Mouse (Mus musculus): ENCODE results near the gene Asic2.

Asic2 gene

DNA sequence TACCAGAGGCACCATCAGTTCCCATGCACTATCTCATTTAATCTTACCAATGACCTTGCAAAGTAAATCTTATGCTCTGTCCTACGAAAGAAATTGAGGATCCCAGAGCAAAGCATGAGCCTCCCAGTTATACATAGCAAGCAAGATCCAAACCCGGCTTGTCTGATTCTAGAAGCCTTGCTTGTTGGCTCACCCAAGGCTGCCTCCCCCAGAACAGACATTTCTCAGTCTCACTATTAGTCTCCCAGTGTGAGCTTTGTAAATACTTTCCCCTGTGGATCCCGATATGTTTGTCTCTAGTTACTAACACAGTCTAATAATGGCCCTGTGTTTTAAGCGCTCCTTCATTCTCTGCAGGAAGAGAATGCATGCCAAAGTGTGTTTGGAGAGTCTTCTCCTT lies 446.4 kb downstream of the Asic2 start:
- DNase-seq (ENCODE audit: low spot score in 2 of 2): no peak

DNA sequence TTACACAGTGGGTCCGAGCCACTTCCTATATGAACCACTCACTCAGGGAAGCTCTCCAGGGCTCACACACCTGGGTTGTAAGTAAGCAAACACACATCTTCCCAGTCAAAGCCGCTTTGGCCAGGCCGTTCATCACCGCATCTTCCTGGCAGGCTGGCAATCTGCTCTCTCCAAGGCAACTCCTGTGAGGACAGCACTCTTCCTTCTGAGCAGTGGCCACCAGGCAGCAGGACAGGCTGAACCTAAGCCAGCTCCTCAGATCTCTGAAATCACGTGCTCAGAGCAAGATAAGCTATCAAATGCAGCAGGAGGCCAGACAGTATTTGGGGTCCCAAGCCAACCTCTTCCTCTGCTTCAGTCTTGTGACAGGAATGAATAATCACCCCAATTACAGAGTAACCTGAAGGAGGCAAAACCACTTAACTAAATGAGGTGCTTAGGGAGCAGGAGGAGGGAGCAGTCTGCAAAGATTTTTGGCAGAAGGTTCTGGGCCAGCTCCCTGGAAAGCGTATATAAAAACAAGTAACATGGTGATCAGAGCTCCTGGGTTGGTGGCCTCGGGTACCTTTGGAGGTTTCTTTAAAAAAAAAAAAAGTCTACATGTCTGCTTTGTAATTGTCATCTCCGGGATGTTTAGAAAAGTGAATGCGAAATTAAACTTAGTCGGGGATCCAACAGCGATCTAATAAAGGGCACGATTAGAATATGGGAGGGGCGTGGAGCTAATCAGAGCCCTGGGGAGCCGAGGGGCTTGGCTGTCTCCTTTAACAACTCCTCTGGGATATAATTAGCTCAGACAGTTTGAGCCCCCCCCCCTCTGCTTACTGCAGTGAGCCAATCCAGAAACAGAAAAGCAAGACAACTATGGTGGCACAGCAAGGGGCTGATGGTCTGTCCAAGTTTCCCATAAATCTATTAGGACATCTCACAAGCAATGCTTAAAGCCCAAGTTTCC lies 450.0 kb downstream of the Asic2 start:
- DNase-seq (ENCODE audit: low spot score in 2 of 2): no peak

DNA sequence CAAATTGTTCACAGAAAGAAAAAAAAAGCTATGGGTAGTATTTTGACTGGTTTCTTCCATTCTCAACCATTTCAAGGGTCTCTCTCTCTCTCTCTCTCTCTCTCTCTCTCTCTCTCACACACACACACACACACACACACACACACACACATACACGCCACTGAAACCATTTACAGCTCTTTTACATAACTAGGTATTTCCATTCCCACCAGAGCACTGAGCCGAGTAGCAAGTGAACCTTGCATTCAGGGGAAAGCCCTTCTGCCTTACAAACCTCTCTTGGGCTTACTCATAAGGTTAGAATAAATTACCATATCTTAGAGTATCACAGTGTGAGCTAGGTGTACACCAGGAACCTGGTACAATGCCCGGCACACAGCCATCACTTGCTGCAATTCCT lies 452.5 kb downstream of the Asic2 start:
- DNase-seq (ENCODE audit: low spot score in 2 of 2): no peak

DNA sequence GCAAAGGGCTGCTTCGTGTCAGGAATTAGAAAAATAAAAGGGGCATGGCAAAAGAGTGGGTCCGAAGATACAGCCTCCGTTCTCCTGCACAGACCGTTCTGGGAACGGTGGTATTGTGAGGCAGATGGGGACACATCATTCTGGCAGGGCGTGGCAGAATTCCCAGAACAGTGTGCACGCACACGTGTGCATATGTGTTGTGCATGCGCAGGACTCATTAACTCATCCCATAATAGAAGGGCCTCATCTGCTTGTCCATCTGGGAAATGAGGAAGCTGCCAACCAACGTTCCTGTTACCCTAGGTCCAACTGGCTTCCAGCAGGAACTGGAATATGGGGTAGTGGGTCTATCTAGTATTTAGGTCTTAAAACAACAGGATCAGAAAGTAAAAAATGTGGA lies 455.8 kb downstream of the Asic2 start:
- peak; percentile 49 to 64 for DNase-seq (ENCODE audit: low spot score in 2 of 2)

DNA sequence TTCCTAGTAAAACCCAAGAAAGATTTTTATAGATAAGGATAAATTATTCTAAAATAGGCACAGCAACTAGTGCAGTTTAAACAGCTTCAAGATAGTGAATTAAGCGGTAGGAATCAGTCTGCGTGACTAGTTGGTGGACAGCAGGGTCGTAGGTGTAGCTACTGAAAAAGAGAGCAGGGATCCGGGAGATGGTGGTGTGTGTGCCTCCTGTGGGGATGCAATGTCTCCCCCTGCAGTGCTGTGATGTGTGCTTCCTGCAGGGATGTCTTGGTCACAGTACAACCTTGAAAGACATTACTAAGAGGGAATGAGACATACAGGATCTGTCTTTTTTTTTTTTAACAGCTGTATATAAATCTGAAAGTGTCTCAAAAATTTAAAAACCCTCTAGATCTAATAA lies 456.9 kb downstream of the Asic2 start:
- no peak for DNase-seq (ENCODE audit: low spot score in 2 of 2)

DNA sequence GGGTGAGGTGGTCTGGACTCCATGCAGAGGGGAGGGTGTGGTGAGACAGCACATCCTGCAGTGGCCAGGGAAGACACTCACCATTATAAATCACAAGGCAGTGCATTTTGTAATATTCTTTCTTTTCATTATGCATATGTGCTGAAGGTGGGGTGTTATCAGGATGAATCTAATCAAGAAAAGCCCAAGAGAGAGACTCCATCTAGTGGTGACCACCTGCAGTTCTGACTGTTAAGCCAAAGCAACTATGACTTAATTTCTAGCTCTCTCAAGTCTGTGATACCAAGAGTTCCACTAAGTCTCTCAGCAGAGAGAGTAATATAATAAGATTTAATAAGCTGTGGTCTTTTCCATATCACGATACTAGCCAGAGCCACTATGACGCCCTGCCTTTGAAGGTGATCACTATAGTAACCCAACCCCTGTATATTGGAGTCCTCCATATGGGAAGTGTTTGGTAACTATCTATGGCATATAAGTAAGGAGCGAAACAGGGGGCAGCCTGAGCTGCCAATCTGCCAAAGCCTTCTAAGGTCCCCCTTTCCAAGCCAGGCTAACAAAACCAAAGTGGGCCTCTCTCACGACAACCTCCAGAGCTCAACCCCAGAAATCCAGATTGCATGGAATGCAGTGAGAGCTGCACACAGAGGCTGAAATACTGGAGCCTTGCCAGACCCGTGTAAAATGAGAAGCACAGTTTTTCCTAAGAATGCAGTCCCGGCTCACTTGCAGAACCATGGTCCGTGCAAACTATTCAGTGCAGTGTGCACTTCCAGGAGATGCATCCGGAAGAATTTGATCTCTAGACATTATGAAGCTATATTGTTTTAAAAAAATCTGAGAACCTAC lies 459.6 kb downstream of the Asic2 start:
- DNase-seq (ENCODE audit: low spot score in 2 of 2): no peak

DNA sequence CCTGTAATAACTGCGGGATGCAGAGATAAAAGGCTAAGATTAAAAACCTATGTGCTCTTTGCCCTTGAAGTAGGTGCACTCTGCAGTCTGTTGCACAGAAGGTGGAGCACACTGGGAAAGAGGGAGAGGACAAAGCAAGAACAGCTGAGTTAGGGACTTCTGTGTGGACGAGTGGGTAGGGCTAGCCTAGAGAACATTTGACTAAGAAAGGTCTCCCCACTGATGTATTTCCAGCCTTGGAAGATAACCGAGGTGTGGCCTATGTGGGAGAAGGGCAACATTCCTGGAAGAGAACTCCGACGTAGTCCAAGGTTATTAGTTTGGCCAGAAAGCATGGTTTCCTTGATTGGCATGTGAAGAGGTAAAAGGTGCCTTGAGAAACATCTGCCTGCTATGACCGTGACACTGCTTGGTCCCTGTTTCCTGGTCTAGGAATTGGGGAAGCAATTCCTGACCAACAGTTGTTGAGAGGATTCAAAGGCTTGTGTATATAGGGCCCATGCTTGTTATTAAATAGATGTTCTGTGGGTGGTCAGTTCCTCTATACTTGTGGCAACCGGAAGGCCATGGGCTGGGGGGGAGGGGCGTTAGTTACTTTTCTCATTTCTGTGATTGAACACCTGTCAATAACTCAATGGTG lies 463.3 kb downstream of the Asic2 start:
- DNase-seq (ENCODE audit: low spot score in 2 of 2): no peak

DNA sequence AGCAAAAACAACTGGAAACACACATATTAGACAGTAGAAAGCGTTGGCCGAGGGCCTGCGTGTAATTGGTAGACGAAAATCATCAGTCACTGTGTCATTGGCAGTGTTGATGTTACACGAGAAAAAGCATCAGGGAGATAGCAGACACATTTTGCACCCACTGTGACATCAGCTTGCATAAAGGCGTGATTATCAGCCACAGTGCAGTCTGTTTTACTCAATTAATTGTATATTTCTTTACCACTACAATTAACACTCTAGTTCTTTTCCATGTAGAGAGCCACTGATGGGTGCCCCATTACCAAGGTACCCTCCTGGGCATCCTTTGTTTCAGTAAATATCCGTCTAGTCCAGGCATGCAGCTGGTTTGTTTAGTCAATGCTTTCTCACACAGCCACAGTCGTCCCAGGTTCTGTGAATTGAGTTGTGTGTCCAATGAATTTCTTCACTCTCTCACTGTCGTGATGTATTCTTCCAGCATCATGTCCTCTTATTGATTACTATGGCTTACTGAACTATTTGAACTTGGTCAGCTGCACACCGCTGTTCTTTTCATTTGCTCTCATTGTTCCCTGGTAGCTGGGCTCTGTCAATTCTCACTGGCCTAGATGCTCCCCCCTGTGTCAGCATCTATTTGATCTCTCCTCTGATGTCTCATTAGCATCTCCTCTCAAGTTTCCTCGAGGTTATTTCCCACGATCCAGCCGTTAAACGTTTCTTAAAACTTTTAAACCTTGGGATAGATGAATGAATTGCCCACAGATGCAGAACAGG lies 466.6 kb downstream of the Asic2 start:
- DNase-seq (ENCODE audit: low spot score in 2 of 2): no peak

DNA sequence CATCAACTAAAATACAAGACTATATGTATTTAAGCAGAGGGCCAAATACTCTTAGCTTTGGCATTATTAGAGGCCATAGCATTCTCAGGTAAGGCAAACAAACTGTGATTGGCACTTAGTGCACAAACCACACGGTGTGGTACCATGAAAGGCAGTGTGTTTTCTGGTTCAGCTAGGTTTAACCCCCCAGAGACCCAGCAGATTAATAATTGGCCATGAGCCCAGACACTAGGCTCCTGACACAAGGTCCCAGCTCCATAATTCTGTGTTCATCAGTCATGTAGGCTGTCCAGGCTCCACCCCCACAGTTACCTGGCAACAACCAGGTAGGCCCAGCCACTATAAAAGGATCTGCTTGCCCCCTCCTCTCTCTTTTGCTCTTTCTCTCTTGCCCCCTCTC lies 469.3 kb downstream of the Asic2 start:
- no peak for DNase-seq (ENCODE audit: low spot score in 2 of 2)

DNA sequence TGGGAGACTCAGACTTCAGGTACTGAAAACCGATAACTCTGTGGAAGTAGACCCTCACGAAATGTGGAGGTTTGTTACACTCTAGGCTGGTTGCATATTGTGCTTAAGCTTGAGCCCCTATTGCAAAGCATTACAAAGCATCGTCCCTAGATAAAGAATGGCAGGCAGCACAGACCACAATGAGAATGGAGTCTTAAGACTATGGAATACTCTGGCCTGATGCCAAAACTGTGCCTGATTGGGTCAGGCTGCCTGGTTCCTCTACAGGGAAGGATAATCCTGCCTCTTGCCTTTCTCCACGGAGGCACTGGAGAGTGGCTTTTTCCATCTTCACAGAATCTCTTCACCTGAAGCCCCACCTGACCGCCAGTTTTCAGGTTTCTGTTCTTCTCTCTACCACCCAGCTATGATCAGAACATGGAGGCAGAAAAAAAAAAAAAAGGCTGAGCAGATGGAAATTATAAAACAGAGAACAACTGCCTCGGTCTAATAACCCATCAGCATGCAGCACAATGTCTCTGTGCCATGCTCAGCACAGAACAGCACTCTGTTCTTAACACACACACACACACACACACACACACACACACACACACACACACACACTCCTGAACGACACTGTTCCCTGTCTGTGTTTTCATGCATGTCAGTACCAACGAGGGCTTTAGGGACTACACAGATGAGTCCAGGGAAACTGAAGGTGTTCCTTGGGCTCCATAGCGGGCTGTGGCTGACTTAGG lies 470.4 kb downstream of the Asic2 start:
- DNase-seq (ENCODE audit: low spot score in 2 of 2): no peak

DNA sequence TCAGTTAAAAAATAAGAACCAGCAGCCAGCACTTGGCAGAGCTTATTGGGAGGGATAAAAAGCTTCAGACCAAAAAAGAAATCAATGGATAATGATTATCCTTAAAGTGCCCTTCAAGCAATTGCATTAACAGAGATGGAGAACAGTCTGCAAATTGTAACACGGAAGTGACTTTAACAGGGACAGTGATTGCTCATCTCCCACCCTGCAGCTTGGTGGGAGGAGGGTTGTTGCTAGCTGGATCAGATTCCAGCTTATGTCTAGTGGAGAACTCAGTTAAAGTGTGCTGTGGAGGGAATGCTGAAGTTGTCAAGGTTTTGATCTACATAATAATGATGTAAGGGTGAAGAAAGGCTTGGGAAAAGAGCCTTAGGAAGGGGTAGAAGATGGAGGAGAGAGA lies 471.8 kb downstream of the Asic2 start:
- no peak for DNase-seq (ENCODE audit: low spot score in 2 of 2)

DNA sequence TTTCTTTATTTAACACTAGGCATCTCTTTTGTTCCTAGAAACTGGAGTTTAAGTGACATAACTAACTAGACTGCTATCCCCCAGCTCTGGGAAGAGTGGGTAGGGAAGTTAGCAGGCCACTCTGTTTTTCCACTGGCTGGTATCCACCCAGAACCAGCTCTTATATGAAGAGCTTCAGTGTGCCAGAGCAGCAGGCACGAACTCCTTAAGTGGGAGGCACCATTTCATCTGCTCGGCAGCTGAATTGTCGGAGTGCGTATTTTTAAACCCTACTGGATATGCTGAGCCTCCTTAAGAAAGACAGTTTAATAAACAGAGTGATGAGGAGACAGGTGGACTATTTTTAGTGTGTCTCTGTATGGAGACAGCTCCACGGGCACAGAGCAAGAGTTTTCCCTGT lies 475.9 kb downstream of the Asic2 start:
- peak; percentile 44 to 78 for DNase-seq (ENCODE audit: low spot score in 2 of 2)

DNA sequence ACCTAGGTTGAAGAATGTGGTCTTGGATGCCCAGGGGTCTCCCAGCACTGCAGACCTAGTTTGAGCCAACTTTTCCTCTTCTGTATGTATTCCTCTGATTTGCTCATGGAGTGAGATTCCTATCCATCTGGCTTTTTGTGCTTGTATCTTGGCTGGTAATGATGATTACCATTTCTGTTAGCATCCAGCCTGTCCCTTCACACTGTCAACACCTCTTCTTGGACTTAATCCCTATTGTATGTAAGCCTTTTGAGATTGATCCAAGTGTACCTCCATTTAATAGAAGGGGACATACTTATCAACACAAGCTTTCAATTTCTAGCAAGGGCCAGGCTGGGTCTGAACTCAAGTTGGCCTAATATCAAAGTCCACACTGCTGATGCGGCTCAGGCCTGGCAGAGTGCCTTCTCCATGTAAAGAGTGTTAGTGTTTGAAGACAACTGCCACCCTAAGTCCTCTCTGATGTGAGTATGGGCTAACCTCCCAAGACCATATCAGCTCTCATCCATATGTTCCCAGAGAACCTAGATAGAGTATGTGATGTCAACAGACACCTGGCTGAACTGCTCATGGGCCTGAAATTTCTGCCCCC lies 479.0 kb downstream of the Asic2 start:
- no peak for DNase-seq (ENCODE audit: low spot score in 2 of 2)

DNA sequence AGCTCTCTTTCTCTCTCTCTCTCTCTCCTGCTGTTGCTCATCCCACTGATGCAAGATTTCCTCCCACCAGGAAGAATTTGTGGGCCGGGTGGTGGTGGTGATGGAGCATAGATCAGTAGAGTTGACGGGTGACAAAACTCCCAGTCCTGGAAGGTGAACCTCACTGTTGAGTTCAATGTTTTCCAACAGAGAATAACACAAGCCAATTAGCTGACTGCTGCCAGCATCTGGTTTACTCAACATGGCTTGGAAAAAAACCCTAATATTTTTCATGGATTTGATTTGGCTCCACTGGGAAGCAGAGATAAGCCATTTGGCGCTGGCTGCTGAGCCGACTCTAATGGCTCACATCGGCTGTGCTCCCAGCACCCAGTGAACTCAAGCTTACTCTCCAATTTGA lies 479.6 kb downstream of the Asic2 start:
- no peak for DNase-seq (ENCODE audit: low spot score in 2 of 2)

DNA sequence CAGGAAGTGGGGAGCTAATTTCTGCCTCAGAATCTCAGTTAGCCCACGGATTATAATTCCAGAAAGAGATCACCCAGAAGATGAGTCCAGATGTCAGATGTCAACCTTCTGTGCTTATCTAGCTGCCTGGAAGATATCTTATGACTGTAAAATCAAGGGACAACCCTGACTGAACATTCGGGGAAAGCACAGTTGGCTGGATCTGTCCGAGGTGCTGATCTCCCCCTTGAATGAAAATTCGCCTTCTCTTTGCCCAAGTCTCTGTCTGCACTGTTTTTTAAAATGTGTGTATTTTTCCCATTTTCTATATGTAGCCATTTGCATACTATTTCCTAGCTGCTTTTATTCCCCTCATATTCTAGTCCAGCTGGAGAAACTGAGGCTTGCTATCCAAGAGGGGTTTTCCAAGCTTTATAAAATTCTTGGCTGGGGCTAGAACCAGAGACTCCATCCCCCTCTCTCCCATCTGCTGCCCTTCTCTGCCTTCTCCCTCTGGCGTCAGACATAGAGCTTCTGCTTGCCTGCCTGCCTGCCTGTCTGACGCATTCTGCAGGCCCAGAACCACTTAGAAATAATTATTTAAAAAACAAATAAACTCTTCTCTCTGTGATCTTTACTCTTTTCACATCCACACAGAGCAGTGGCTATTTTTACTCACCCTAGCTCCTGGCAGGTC lies 481.9 kb downstream of the Asic2 start:
- peak in 1 of 2 experiments; percentile 25 for DNase-seq (ENCODE audit: low spot score in 2 of 2)

DNA sequence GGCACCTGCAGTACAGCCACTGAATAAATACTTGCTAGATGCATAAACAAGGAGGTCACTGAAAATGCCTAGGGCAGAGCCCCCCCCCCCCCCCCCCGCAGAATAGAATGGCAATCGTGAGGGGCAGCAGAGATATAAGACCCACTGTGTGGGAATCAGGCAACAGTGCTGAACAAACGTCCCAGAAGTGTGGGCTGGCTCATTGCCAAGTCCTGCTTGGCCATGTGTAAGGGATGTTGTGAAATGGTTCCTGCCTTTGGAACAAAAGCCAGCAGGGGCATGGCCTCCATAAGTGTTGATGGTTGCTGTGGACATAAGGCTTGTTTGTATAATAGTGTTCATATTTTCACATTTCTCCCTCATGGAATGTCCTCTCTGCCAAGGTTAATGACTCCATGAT lies 487.1 kb downstream of the Asic2 start:
- DNase-seq (ENCODE audit: low spot score in 2 of 2): no peak

DNA sequence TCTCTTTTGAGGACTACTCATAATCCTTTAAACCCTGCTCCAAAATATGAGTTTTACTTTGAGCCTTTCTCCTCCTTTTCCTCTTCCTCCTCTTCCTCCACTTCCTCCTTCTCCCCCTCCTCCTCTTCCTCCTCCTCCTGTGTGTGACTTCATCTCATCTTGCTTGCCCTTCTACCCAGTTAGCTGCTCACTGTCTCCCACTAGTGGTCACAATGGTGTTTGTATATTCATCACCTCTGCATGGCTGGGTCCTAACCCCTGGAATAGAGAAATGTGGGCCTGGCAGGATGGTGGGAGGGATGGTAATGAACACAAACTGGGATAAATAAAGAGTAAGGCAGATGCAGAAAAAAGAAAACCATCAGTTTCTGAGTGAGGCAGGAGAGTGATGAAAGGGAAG lies 492.0 kb downstream of the Asic2 start:
- DNase-seq (ENCODE audit: low spot score in 2 of 2): no peak

DNA sequence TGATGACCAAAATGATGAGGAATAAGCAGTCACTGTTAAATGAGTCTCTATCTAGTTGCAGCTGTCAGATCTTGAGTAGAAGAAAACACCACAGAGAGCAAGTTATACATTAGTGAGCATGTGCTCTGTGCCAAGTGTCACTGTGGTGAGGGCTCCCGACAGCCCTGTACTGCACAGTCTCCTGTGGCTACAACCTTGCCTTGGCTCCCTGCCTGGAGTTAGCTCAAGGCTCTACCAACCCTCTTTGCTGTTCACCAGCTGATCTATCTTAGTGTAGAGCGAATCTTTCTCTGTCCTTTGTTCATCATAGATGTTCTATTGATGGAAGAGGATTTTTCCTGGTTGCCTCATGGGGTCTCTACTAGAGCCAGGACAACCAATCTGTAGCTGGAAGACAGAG lies 494.1 kb downstream of the Asic2 start:
- DNase-seq (ENCODE audit: low spot score in 2 of 2): no peak

DNA sequence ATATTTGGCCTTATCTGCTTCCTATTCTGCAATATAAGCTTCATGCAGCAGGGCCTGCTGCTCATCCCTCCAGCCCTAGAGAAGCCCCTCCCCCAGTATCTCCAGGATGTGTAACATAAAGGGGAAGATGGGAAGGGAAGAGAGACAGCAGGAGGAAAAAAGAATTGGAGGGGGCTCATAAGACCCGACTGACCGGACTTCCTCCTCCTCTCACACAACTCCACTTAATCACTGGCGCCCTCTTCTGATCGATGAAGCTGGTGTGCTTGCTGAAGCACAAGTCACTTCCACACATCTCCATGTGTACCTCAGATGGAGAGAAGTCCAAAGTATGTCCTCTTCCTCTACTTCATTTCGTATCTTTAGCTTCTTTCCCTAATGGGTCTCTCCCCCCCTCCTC lies 506.1 kb downstream of the Asic2 start:
- DNase-seq (ENCODE audit: low spot score in 2 of 2): no peak

DNA sequence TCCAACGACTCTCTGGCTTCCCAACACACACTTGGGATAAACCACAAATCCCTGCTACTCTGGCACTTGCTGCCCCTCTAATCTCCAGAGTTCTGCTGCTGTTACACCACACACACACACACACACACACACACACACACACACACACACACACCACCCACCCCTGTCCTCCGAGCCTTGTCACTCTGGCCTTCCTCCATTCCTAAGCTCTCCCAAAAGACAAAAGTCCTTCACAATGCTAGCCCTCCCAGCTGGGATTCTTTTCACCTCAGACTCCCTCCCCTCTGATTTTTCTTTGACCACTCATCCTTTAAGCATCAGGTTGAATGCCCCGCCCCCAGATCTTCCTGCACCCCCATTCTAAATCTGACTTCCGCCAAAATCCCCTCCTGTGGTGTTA lies 506.5 kb downstream of the Asic2 start:
- DNase-seq (ENCODE audit: low spot score in 2 of 2): no peak
